Mouse (Mus musculus): ENCODE results near the gene Mocs3. TPM values are rescaled to one million over a fixed set of nuclear protein-coding genes. Genes with fewer than 3 reads are reported as not detected.

Gene Mocs3
- polyA plus RNA-seq (2012; rRNA removed): 13.0 and 14.3 TPM in 2 replicates

DNA sequence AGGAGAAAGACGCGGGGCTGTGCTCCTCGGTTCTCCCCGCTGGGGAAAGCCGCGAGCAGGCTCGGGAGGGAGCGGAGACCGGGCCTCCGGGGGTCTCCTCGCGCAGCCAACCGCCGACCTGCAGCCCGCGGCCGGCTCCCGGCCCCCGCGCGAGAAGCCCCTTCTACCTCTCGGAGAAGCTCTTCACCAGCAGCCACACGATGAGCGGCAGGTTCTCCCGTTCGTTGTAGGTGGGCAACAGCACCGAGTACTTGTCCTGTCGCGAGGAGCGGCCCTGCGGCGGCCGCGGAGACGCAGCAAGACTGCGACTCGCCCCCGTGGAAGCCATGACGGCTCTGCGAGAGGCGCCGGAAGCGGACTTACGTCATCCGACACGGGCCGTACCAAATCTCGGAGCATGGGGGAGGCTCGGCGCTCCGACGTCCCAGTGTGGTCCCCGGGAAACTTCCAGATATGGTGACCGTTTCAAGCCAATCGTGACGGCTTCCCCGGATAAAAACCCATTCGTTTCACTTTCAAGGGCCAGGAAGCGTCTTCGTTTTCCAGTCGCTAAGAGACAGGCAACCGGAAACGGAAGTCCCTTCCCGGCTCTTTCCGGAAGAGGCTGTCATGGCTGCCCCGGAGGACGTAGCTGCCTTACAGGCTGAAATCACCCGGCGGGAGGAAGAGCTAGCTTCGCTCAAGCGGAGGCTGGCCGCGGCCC lies at the start of gene Mocs3, which contains the start of the genes Gm20716 and Dpm1:
Mocs3 (plus strand) TSS at position 597 of the 703 bp plus-strand sequence.
Gm20716 (minus strand) TSS at position 339 of the 703 bp plus-strand sequence.
Dpm1 (minus strand) TSS at position 566 of the 703 bp plus-strand sequence.

DNA sequence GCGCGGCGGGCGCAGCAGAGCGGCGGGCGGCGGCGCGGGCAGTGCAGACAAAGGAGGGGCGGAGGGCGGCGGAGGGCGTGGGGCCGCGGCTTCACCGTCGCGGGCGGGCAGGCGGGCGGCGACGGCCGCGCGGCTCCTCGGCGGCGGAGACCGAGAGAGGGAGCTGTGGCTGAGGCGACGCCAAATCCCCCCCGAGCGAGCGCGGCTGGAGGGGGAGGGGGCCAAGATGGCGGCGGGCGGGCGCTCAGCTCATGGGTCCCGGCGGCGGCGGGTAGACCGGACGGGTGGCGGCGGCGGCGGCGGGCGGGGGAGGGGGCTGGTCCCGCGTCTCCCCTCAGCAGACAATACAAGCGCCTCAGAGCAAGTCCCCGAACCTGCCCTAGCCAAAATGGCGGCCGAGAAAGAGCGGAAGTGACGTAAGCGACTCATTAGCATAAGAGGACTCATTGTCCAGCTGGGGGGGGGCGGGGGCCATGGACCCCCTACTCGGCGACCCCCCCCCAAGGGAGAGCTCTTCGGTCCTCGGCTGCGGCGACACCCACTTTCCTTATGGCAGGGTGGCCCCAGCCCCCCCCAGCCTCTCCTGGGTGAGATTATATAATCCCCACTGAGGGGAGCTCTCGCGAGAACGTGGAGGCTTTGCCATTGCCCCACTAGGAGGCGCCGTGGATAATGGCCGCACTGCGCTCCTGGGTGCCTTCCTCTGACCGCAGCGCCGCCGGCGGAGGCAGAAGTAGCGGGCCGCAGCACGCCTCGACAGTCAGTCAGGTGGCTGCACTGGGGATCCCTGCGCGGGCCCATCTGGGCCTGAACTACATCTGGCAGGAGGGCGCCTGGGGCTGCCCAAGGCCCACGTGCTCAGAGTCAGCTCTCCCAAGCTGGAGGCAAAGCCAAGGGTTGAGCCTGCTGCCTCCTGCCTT lies 23.4 kb upstream of the Mocs3 start, which contains the start of gene Adnp:
Adnp (minus strand) TSS at position 388 of the 920 bp plus-strand sequence.

DNA sequence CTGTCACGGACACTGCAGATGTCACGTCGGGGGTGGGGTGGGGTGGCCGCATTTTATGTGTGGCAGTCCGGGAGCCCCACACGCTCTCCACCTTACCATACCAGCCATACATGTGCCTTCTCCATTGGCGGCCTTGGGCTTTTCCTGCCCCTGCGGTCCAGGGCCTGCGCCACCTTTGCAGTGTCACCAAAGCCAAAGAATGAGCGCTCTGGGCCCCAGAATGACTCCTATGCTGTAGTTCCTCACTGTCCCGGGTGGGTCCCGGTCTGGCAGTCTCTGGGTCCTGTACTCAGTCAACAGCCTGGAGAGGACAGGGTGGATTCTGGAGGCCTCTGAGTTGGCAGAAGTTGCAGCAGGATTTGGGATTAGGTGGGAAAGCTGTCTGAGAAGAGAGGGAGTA lies 51.2 kb downstream of the Mocs3 start, which contains the start of gene Kcng1:
Kcng1 (minus strand) TSS at position 155 of the 400 bp plus-strand sequence.

Other genes with a start within 250 kb of the Mocs3 start
- 1.4 and 4.1 TPM in 2 replicates for gene Ripor3, start 220.0 kb upstream of the Mocs3 start, polyA plus RNA-seq (2012; rRNA removed)
- gene Pard6b, start 149.6 kb upstream of the Mocs3 start, polyA plus RNA-seq (2012; rRNA removed): 8.0 and 8.3 TPM in 2 replicates
- 82.2 and 83.7 TPM in 2 replicates for gene Adnp, start 23.5 kb upstream of the Mocs3 start, polyA plus RNA-seq (2012; rRNA removed)
- gene Gm20716, start 258 bp upstream of the Mocs3 start, polyA plus RNA-seq (2012; rRNA removed): 30.1 and 34.8 TPM in 2 replicates
- gene Dpm1, start within 50 bp of the Mocs3 start, polyA plus RNA-seq (2012; rRNA removed): 17.0 and 18.6 TPM in 2 replicates
- gene Kcng1, start 51.1 kb downstream of the Mocs3 start, polyA plus RNA-seq (2012; rRNA removed): 2.6 and 4.7 TPM in 2 replicates